Mouse (Mus musculus) hindbrain, embryonic 15.5 days (tissue): ENCODE data around the gene Pnpla7. TPM values are rescaled to one million over a fixed set of nuclear protein-coding genes. Genes with fewer than 3 reads are reported as not detected.

Experiments used
- ATAC-seq: fragments of 200-750 bp; cut with Nextera tagmentation; 2 replicates; pipeline ENCODE4 v1.8.0; 2017; ENCODE audit warnings: low read depth, moderate number of reproducible peaks, moderate TSS enrichment; ENCODE audit not compliant: low FRiP score
- H3K27ac ChIP-seq: fragments of 300-500 bp; sonication (generic); replicated peaks from 2 replicates; pipeline ENCODE4 v1.5.1; 2015; ENCODE audit warnings: mild to moderate bottlenecking, inconsistent platforms
- H3K27me3 ChIP-seq: fragments of 300-500 bp; sonication (generic); 2 replicates; pipeline ENCODE4 v1.6.1; 2015; ENCODE audit warnings: control low read depth, inconsistent platforms
- H3K36me3 ChIP-seq: fragments of 300-500 bp; sonication (generic); 2 replicates; pipeline ENCODE4 v1.6.1; 2015; ENCODE audit warnings: control low read depth, inconsistent platforms
- H3K4me1 ChIP-seq: fragments of 300-500 bp; sonication (generic); replicated peaks from 2 replicates; pipeline ENCODE4 v1.6.1; 2015; ENCODE audit warnings: control low read depth, inconsistent platforms
- H3K4me2 ChIP-seq: fragments of 300-500 bp; sonication (generic); 2 replicates; pipeline ENCODE4 v1.6.1; 2015; ENCODE audit warnings: moderate library complexity, mild to moderate bottlenecking, inconsistent platforms
- H3K4me3 ChIP-seq: fragments of 300-500 bp; sonication (generic); 2 replicates; pipeline ENCODE4 v1.5.1; 2015; ENCODE audit warnings: mild to moderate bottlenecking, inconsistent platforms
- H3K9ac ChIP-seq: fragments of 300-500 bp; sonication (generic); 2 replicates; pipeline ENCODE4 v1.6.1; 2015; ENCODE audit warnings: inconsistent platforms
- H3K9me3 ChIP-seq: fragments of 300-500 bp; sonication (generic); 2 replicates; pipeline ENCODE4 v1.6.1; 2016; ENCODE audit warnings: control low read depth, inconsistent platforms
- WGBS: fragments of 180-500 bp; shearing (Covaris S2); methylation state at CpG from one replicate; pipeline ENCODE4 v1.1.7; 2015; 5-methylcytosine and 5-hydroxymethylcytosine counted together
- polyA plus RNA-seq: library from polyadenylated mRNA; unstranded; fragments of >200 nt; fragmentation: Nextera tagmentation; extraction: Ambion mirVana; gene quantifications from 2 replicates; pipeline ENCODE4 v1.2.1, GENCODE M21; 2015

The Pnpla7 gene
- polyA plus RNA-seq, 1 experiment from 2014 or later, result 3.9 TPM

- Histone ChIP-seq H3K27me3 (no peaks in the 10 kb centered on the region), H3K4me1 (no peaks in the 10 kb centered on the region), H3K9me3 (no peaks in the 10 kb centered on the region), H3K9ac (no peak overlapping the region), H3K27ac (no peak overlapping the region), H3K36me3 (no peaks in the 10 kb centered on the region), H3K4me2 (no peak overlapping the region), H3K4me3 (no peak overlapping the region)
- ATAC-seq, result no peak; the same call in 1 of the 2 replicates
- WGBS, result 78% methylated on average over 3 of the region's 3 CpGs
Measured at GRCm38 (mm10) chr2:25000544-25001235, 24.9 kb downstream of the Pnpla7 start.

GRCm38 (mm10) chr2:25003946-25004786, 28.3 kb downstream of the Pnpla7 start:
- no peaks in the 10 kb centered on the region for H3K36me3 ChIP-seq
- no peak overlapping the region for H3K4me2 ChIP-seq
- no peaks in the 10 kb centered on the region for H3K4me1 ChIP-seq
- H3K27ac ChIP-seq, result no peak overlapping the region
- WGBS, result 72% methylated on average over 9 of the region's 9 CpGs
- H3K9me3 ChIP-seq, result no peaks in the 10 kb centered on the region
- no peak overlapping the region for H3K9ac ChIP-seq
- H3K4me3 ChIP-seq, result no peak overlapping the region
- no peaks in the 10 kb centered on the region for H3K27me3 ChIP-seq
- ATAC-seq, result no peak

- H3K36me3 ChIP-seq, result no peaks in the 10 kb centered on the region
- H3K4me2 ChIP-seq, result no peak overlapping the region
- ATAC-seq, result no peak
- H3K9me3 ChIP-seq, result no peaks in the 10 kb centered on the region
- no peak overlapping the region for H3K9ac ChIP-seq
- no peaks in the 10 kb centered on the region for H3K4me1 ChIP-seq
- H3K4me3 ChIP-seq, result no peak overlapping the region
- no peak overlapping the region for H3K27ac ChIP-seq
- WGBS, result 83% methylated on average over 1 of the region's 1 CpGs
- no peaks in the 10 kb centered on the region for H3K27me3 ChIP-seq
Measured at GRCm38 (mm10) chr2:25006767-25007166, 30.9 kb downstream of the Pnpla7 start.

GRCm38 (mm10) chr2:25008250-25008649, 32.4 kb downstream of the Pnpla7 start:
- Histone ChIP-seq H3K4me3 (no peak overlapping the region), H3K9me3 (no peaks in the 10 kb centered on the region), H3K36me3 (no peaks in the 10 kb centered on the region), H3K9ac (no peak overlapping the region), H3K27ac (no peak overlapping the region), H3K4me1 (no peaks in the 10 kb centered on the region), H3K4me2 (no peak overlapping the region), H3K27me3 (no peaks in the 10 kb centered on the region)
- ATAC-seq, result no peak

GRCm38 (mm10) chr2:25022678-25023077, 46.8 kb downstream of the Pnpla7 start:
- H3K27me3 ChIP-seq, result no peaks in the 10 kb centered on the region
- ATAC-seq, result no peak
- H3K9ac ChIP-seq, result no peak overlapping the region
- WGBS, result 100% methylated on average over 1 of the region's 1 CpGs
- no peak overlapping the region for H3K4me3 ChIP-seq
- H3K9me3 ChIP-seq, result no peaks in the 10 kb centered on the region
- no peak overlapping the region for H3K4me2 ChIP-seq
- H3K4me1 ChIP-seq, result no peaks in the 10 kb centered on the region
- no peaks in the 10 kb centered on the region for H3K36me3 ChIP-seq
- H3K27ac ChIP-seq, result no peak overlapping the region

GRCm38 (mm10) chr2:25025109-25025508, 49.3 kb downstream of the Pnpla7 start:
- WGBS, result 88% methylated on average over 1 of the region's 1 CpGs
- Histone ChIP-seq H3K9me3 (no peaks in the 10 kb centered on the region), H3K9ac (no peak overlapping the region), H3K4me3 (no peak overlapping the region), H3K36me3 (no peaks in the 10 kb centered on the region), H3K4me2 (no peak overlapping the region), H3K27me3 (no peaks in the 10 kb centered on the region), H3K4me1 (no peaks in the 10 kb centered on the region), H3K27ac (no peak overlapping the region)
- no peak for ATAC-seq

- WGBS, result 98% methylated on average over 4 of the region's 4 CpGs
- no peak for ATAC-seq
- no peak overlapping the region for H3K9ac ChIP-seq
- no peak overlapping the region for H3K27ac ChIP-seq
- no peak overlapping the region for H3K4me2 ChIP-seq
- no peak overlapping the region for H3K4me3 ChIP-seq
- H3K9me3 ChIP-seq, result no peaks in the 10 kb centered on the region
- no peaks in the 10 kb centered on the region for H3K4me1 ChIP-seq
- H3K36me3 ChIP-seq, result no peaks in the 10 kb centered on the region
- no peaks in the 10 kb centered on the region for H3K27me3 ChIP-seq
Measured at GRCm38 (mm10) chr2:25034994-25035393, 59.2 kb downstream of the Pnpla7 start.

GRCm38 (mm10) chr2:25040089-25040488, 64.3 kb downstream of the Pnpla7 start:
- Histone ChIP-seq H3K4me1 (no peaks in the 10 kb centered on the region), H3K4me2 (no peak overlapping the region), H3K36me3 (no peaks in the 10 kb centered on the region), H3K9ac (no peak overlapping the region), H3K27me3 (no peaks in the 10 kb centered on the region), H3K4me3 (no peak overlapping the region), H3K9me3 (no peaks in the 10 kb centered on the region), H3K27ac (no peak overlapping the region)
- WGBS, result 84% methylated on average over 5 of the region's 5 CpGs
- ATAC-seq, result no peak

GRCm38 (mm10) chr2:25050921-25051320, 75.1 kb downstream of the Pnpla7 start:
- no peak overlapping the region for H3K27ac ChIP-seq
- H3K4me3 ChIP-seq, result no peak overlapping the region
- no peak overlapping the region for H3K9ac ChIP-seq
- H3K4me2 ChIP-seq, result no peak overlapping the region
- no peaks in the 10 kb centered on the region for H3K36me3 ChIP-seq
- ATAC-seq, result no peak
- H3K4me1 ChIP-seq, result peaks cover 15% of the 10 kb centered on the region
- no peaks in the 10 kb centered on the region for H3K9me3 ChIP-seq
- H3K27me3 ChIP-seq, result no peaks in the 10 kb centered on the region
- 79% methylated on average over 7 of the region's 7 CpGs for WGBS

GRCm38 (mm10) chr2:25051450-25051849, 75.6 kb downstream of the Pnpla7 start:
- H3K4me2 ChIP-seq, result no peak overlapping the region
- 0 out of 2 replicates have a peak, but pooled peaks cover 3% of the 10 kb centered on the region for H3K36me3 ChIP-seq
- no peaks in the 10 kb centered on the region for H3K27me3 ChIP-seq
- H3K27ac ChIP-seq, result no peak overlapping the region
- peaks cover 20% of the 10 kb centered on the region for H3K4me1 ChIP-seq
- no peak overlapping the region for H3K9ac ChIP-seq
- H3K4me3 ChIP-seq, result no peak overlapping the region
- H3K9me3 ChIP-seq, result no peaks in the 10 kb centered on the region
- 82% methylated on average over 8 of the region's 8 CpGs for WGBS
- no peak for ATAC-seq

GRCm38 (mm10) chr2:25053101-25053500, 77.3 kb downstream of the Pnpla7 start:
- Histone ChIP-seq H3K9me3 (no peaks in the 10 kb centered on the region), H3K4me2 (no peak overlapping the region), H3K4me3 (no peak overlapping the region), H3K27ac (no peak overlapping the region), H3K9ac (no peak overlapping the region), H3K27me3 (no peaks in the 10 kb centered on the region), H3K36me3 (peaks cover 13% of the 10 kb centered on the region; the same call in 1 of the 2 replicates), H3K4me1 (peaks cover 23% of the 10 kb centered on the region)
- ATAC-seq, result no peak
- 93% methylated on average over 6 of the region's 6 CpGs for WGBS

- peaks cover 23% of the 10 kb centered on the region for H3K4me1 ChIP-seq
- 5% methylated on average over 47 of the region's 47 CpGs for WGBS
- peak within 1 kb of the TSS; percentile 64 for H3K27ac ChIP-seq
- H3K27me3 ChIP-seq, result no peaks in the 10 kb centered on the region
- no peaks in the 10 kb centered on the region for H3K9me3 ChIP-seq
- peak; percentile 91 for ATAC-seq
- peaks cover 14% of the 10 kb centered on the region; the same call in 1 of the 2 replicates for H3K36me3 ChIP-seq
- H3K9ac ChIP-seq, result peak within 1 kb of the TSS; percentile 70
- H3K4me2 ChIP-seq, result peak within 1 kb of the TSS; percentile 93
- H3K4me3 ChIP-seq, result peak within 1 kb of the TSS; percentile 76
Measured at GRCm38 (mm10) chr2:25054221-25055067, 78.6 kb downstream of the Pnpla7 start, which contains the start of gene Nsmf. Gene Nsmf, plus strand, starts transcription at chr2:25054355.
